Mouse (Mus musculus) CD4-positive helper T cell, adult 2 months (primary cell): ENCODE results near the gene Gm12258.
"Not testable (repeated sequence)": the region's sequence is repeated elsewhere in the genome, so short reads cannot be mapped to it uniquely, and the experiment has no call there.

Experiments used
- DNase-seq: peaks from one replicate; pipeline ENCODE4 v3.0.0-alpha.2; 2012; ENCODE audit warnings: low read depth, missing footprints, low spot score

The Gm12258 gene

GRCm38 (mm10) chr11:58846919-58847461 is at the start of gene Gm12258:
TSS of gene Gm12258 (plus strand) at chr11:58847158.
- peak; percentile 97 for DNase-seq

GRCm38 (mm10) chr11:58799747-58800146 is 47.2 kb upstream of the Gm12258 start:
- no peak for DNase-seq

GRCm38 (mm10) chr11:58801558-58802228 is 45.3 kb upstream of the Gm12258 start, which contains the start of gene Fam183b:
TSS of gene Fam183b (minus strand) at chr11:58801960.
- no peak for DNase-seq

GRCm38 (mm10) chr11:58803871-58804270 is 43.1 kb upstream of the Gm12258 start:
- DNase-seq, result no peak

- DNase-seq, result no peak
Observed at GRCm38 (mm10) chr11:58804393-58804792, 42.6 kb upstream of the Gm12258 start.

GRCm38 (mm10) chr11:58812001-58812400 is 35.0 kb upstream of the Gm12258 start:
- no peak for DNase-seq

- not testable (repeated sequence) for DNase-seq
Observed at GRCm38 (mm10) chr11:58814700-58815099, 32.3 kb upstream of the Gm12258 start, which contains the start of gene Olfr313. TSS of gene Olfr313 (plus strand) at chr11:58815000.

- no peak for DNase-seq
Observed at GRCm38 (mm10) chr11:58815676-58816075, 31.3 kb upstream of the Gm12258 start.

- not testable (repeated sequence) for DNase-seq
Observed at GRCm38 (mm10) chr11:58828937-58829336, 18.0 kb upstream of the Gm12258 start, which contains the start of gene Olfr312. TSS of gene Olfr312 (plus strand) at chr11:58829237.

GRCm38 (mm10) chr11:58829764-58830163 is 17.2 kb upstream of the Gm12258 start:
- DNase-seq, result peak; percentile 8

- peak; percentile 27 for DNase-seq
Observed at GRCm38 (mm10) chr11:58832541-58832940, 14.4 kb upstream of the Gm12258 start.

- not testable (repeated sequence) for DNase-seq
Observed at GRCm38 (mm10) chr11:58838951-58839350, 8.0 kb upstream of the Gm12258 start, which contains the start of gene Olfr311. TSS of gene Olfr311 (plus strand) at chr11:58839251.

- no peak for DNase-seq
Observed at GRCm38 (mm10) chr11:58847636-58848035, 678 bp downstream of the Gm12258 start.

GRCm38 (mm10) chr11:58849731-58850130 is 2.8 kb downstream of the Gm12258 start:
- DNase-seq, result no peak

GRCm38 (mm10) chr11:58860744-58861143 is 13.8 kb downstream of the Gm12258 start:
- no peak for DNase-seq

GRCm38 (mm10) chr11:58867039-58867953 is 20.3 kb downstream of the Gm12258 start, which contains the start of gene 2810021J22Rik:
TSS of gene 2810021J22Rik (plus strand) at chr11:58867216.
- peak; percentile 88 for DNase-seq

- DNase-seq, result no peak
Observed at GRCm38 (mm10) chr11:58867954-58868330, 21.0 kb downstream of the Gm12258 start.

GRCm38 (mm10) chr11:58870961-58871360 is 24.0 kb downstream of the Gm12258 start:
- no peak for DNase-seq

- no peak for DNase-seq
Observed at GRCm38 (mm10) chr11:58883756-58884155, 36.8 kb downstream of the Gm12258 start.

- no peak for DNase-seq
Observed at GRCm38 (mm10) chr11:58890511-58890910, 43.6 kb downstream of the Gm12258 start.

GRCm38 (mm10) chr11:58894456-58894855 is 47.5 kb downstream of the Gm12258 start:
- DNase-seq, result no peak

- DNase-seq, result no peak
Observed at GRCm38 (mm10) chr11:58897485-58897884, 50.5 kb downstream of the Gm12258 start.
